In genomic region chr7:13046084-13046483, GRCm38 (mm10) we compare ENCODE assay signal across 8 mouse cellular contexts. TPM values are rescaled to one million over a fixed set of nuclear protein-coding genes. Genes with fewer than 3 reads are reported as not detected.
DNase-seq lines count a peak whose midpoint lies in the region; ATAC-seq and TF ChIP-seq lines count a peak whose summit lies in the region.

No protein-coding gene starts in this region.

- H3K36me3 ChIP-seq in forebrain, embryonic 13.5 days (ENCODE audit: poor library complexity, severe bottlenecking) = no peaks in the 10 kb centered on the region
- no peaks in the 10 kb centered on the region for H3K36me3 ChIP-seq in intestine, postnatal 0 days (ENCODE audit: control insufficient read depth, insufficient read depth)
- no peaks in the 10 kb centered on the region for H3K36me3 ChIP-seq in liver, postnatal 0 days (replicated peaks; ENCODE audit: insufficient read depth, low read length)
- no peaks in the 10 kb centered on the region for H3K36me3 ChIP-seq in neural tube, embryonic 13.5 days

- no peak overlapping the region for H3K9ac ChIP-seq in forebrain, embryonic 13.5 days
- no peak overlapping the region for H3K9ac ChIP-seq in intestine, postnatal 0 days (ENCODE audit: low read depth, low read length)
- H3K9ac ChIP-seq in liver, postnatal 0 days (replicated peaks) = no peak overlapping the region
- peak overlapping the region; percentile 8; the same call in 1 of the 2 replicates for H3K9ac ChIP-seq in neural tube, embryonic 13.5 days

- TF ChIP-seq POLR2A in bone marrow, adult 2 months (IDR thresholded peaks at IDR 0.05; ENCODE audit: borderline replicate concordance, control insufficient read depth, low read depth, low read length) = no peak

- ATAC-seq in forebrain, embryonic 13.5 days = peak; percentile 41
- peak; percentile 70 for ATAC-seq in intestine, postnatal 0 days
- ATAC-seq in liver, postnatal 0 days = peak; percentile 78
- no peak; the same call in 1 of the 2 replicates for ATAC-seq in neural tube, embryonic 13.5 days (ENCODE audit: low read depth)

- TF ChIP-seq EP300 in liver, postnatal 0 days (IDR thresholded peaks at IDR 0.05; ENCODE audit: low read depth) = no peak

- peak; percentile 83 for TF ChIP-seq CTCF in bone marrow, adult 2 months (IDR thresholded peaks at IDR 0.05; ENCODE audit: control insufficient read depth, insufficient read depth, low read length)
- peak; percentile 94 for TF ChIP-seq CTCF in intestine, postnatal 0 days (IDR thresholded peaks at IDR 0.05; ENCODE audit: low read depth)
- TF ChIP-seq CTCF in liver, postnatal 0 days (IDR thresholded peaks at IDR 0.05; ENCODE audit: low read depth) = peak; percentile 92

- intact Hi-C loops in left cerebral cortex, postnatal 10 days (cut with DNase I) = no loop called here

- H3K4me3 ChIP-seq in bone marrow, adult 2 months (replicated peaks; ENCODE audit: control insufficient read depth, low read depth, low read length) = no peak overlapping the region
- no peak overlapping the region for H3K4me3 ChIP-seq in forebrain, embryonic 13.5 days
- H3K4me3 ChIP-seq in intestine, postnatal 0 days (ENCODE audit: low read depth, low read length) = no peak overlapping the region
- no peak overlapping the region for H3K4me3 ChIP-seq in liver, postnatal 0 days (ENCODE audit: low read depth, low read length)
- no peak overlapping the region for H3K4me3 ChIP-seq in neural tube, embryonic 13.5 days

- peak; percentile 4 to 57 for DNase-seq in left cerebral cortex, postnatal 10 days (ENCODE audit: extremely low spot score in 1 of 2, low spot score in 2 of 2)
- no peak for DNase-seq in left cerebral cortex, adult 11 months (ENCODE audit: low spot score)
- DNase-seq in liver, postnatal 0 days = peak; percentile 70
- no peak for DNase-seq in right cerebral cortex, adult 2 months (ENCODE audit: low spot score in 2 of 2)

- H3K4me2 ChIP-seq in forebrain, embryonic 13.5 days = no peak overlapping the region
- H3K4me2 ChIP-seq in intestine, postnatal 0 days (replicated peaks; ENCODE audit: low read depth) = no peak overlapping the region
- H3K4me2 ChIP-seq in liver, postnatal 0 days (ENCODE audit: low read depth, low read length) = no peak overlapping the region
- no peak overlapping the region for H3K4me2 ChIP-seq in neural tube, embryonic 13.5 days

- H3K4me1 ChIP-seq in bone marrow, adult 2 months (ENCODE audit: control insufficient read depth, insufficient read depth, low read length) = peaks cover 5% of the 10 kb centered on the region
- H3K4me1 ChIP-seq in forebrain, embryonic 13.5 days = peaks cover 15% of the 10 kb centered on the region
- peaks cover 9% of the 10 kb centered on the region; the same call in 1 of the 2 replicates for H3K4me1 ChIP-seq in intestine, postnatal 0 days (replicated peaks; ENCODE audit: control insufficient read depth, insufficient read depth, low read length)
- H3K4me1 ChIP-seq in liver, postnatal 0 days (ENCODE audit: insufficient read depth) = peaks cover 13% of the 10 kb centered on the region
- peaks cover 14% of the 10 kb centered on the region for H3K4me1 ChIP-seq in neural tube, embryonic 13.5 days (replicated peaks)

- no peak overlapping the region for H3K27ac ChIP-seq in bone marrow, adult 2 months (ENCODE audit: control insufficient read depth, insufficient read depth, low read depth, low read length, poor library complexity)
- H3K27ac ChIP-seq in forebrain, embryonic 13.5 days = no peak overlapping the region
- no peak overlapping the region for H3K27ac ChIP-seq in intestine, postnatal 0 days (ENCODE audit: low read depth, low read length)
- no peak overlapping the region for H3K27ac ChIP-seq in liver, postnatal 0 days (ENCODE audit: low read depth)
- H3K27ac ChIP-seq in neural tube, embryonic 13.5 days (replicated peaks) = no peak overlapping the region

- H3K27me3 ChIP-seq in forebrain, embryonic 13.5 days = peaks cover 47% of the 10 kb centered on the region
- H3K27me3 ChIP-seq in intestine, postnatal 0 days (replicated peaks; ENCODE audit: control insufficient read depth, insufficient read depth, low read length) = peaks cover 29% of the 10 kb centered on the region
- peaks cover 27% of the 10 kb centered on the region for H3K27me3 ChIP-seq in liver, postnatal 0 days (ENCODE audit: insufficient read depth, low read length)
- H3K27me3 ChIP-seq in neural tube, embryonic 13.5 days = peaks cover 48% of the 10 kb centered on the region

- H3K9me3 ChIP-seq in forebrain, embryonic 13.5 days (replicated peaks) = no peaks in the 10 kb centered on the region
- no peaks in the 10 kb centered on the region for H3K9me3 ChIP-seq in intestine, postnatal 0 days (ENCODE audit: control insufficient read depth)
- H3K9me3 ChIP-seq in liver, postnatal 0 days (ENCODE audit: low read length) = no peaks in the 10 kb centered on the region
- H3K9me3 ChIP-seq in neural tube, embryonic 13.5 days = no peaks in the 10 kb centered on the region

- 0% methylated on average over 2 of the region's 2 CpGs for WGBS in bone marrow, adult 2 months
- WGBS in forebrain, embryonic 13.5 days = 5% methylated on average over 2 of the region's 2 CpGs
- WGBS in intestine, postnatal 0 days = 3% methylated on average over 2 of the region's 2 CpGs
- 3% methylated on average over 2 of the region's 2 CpGs for WGBS in liver, postnatal 0 days (ENCODE audit: insufficient replicate concordance)
- WGBS in neural tube, embryonic 13.5 days = 10% methylated on average over 2 of the region's 2 CpGs

RNA-seq across cellular contexts. Expression of gene Ube2m, which starts 8.0 kb away (rescaled TPM):
- total RNA-seq in left cerebral cortex, postnatal 10 days (2021) = 100 to 1,000 TPM; 221 to 229 TPM
- polyA plus RNA-seq in bone marrow, adult 2 months (2011; ENCODE audit: insufficient read depth, insufficient read length, low replicate concordance, missing spikeins) = 132 and 135 TPM in 2 replicates
- 44.0 and 53.7 TPM in 2 replicates for polyA plus RNA-seq in forebrain, embryonic 13.5 days (2015; fragmentation: Nextera tagmentation; extraction: Ambion mirVana)
- polyA plus RNA-seq in intestine, postnatal 0 days (2015; fragmentation: Nextera tagmentation; extraction: Ambion mirVana) = 96.8 and 107 TPM in 2 replicates
- 53.8 and 59.8 TPM in 2 replicates for polyA plus RNA-seq in liver, postnatal 0 days (2015; fragmentation: Nextera tagmentation; extraction: Ambion mirVana)
- polyA plus RNA-seq in neural tube, embryonic 13.5 days (2015; fragmentation: Nextera tagmentation; extraction: Ambion mirVana) = 149 and 152 TPM in 2 replicates

RNA-seq across cellular contexts. Expression of gene Mzf1, which starts 8.5 kb away (rescaled TPM):
- total RNA-seq in left cerebral cortex, postnatal 10 days (2021) = 10 to 100 TPM; 15.2 to 15.9 TPM
- polyA plus RNA-seq in bone marrow, adult 2 months (2011; ENCODE audit: insufficient read depth, insufficient read length, low replicate concordance, missing spikeins) = 0.83 and 4.1 TPM in 2 replicates
- polyA plus RNA-seq in forebrain, embryonic 13.5 days (2015; fragmentation: Nextera tagmentation; extraction: Ambion mirVana) = 5.1 and 6.0 TPM in 2 replicates
- polyA plus RNA-seq in intestine, postnatal 0 days (2015; fragmentation: Nextera tagmentation; extraction: Ambion mirVana) = 0.83 and 1.1 TPM in 2 replicates
- polyA plus RNA-seq in liver, postnatal 0 days (2015; fragmentation: Nextera tagmentation; extraction: Ambion mirVana) = 0.26 and 0.29 TPM in 2 replicates
- polyA plus RNA-seq in neural tube, embryonic 13.5 days (2015; fragmentation: Nextera tagmentation; extraction: Ambion mirVana) = 5.6 and 6.0 TPM in 2 replicates

RNA-seq across cellular contexts. Expression of gene Chmp2a, which starts 11.5 kb away (rescaled TPM):
- total RNA-seq in left cerebral cortex, postnatal 10 days (2021) = 100 to 1,000 TPM; 133 to 134 TPM
- polyA plus RNA-seq in bone marrow, adult 2 months (2011; ENCODE audit: insufficient read depth, insufficient read length, low replicate concordance, missing spikeins) = 123 and 183 TPM in 2 replicates
- polyA plus RNA-seq in forebrain, embryonic 13.5 days (2015; fragmentation: Nextera tagmentation; extraction: Ambion mirVana) = 164 and 168 TPM in 2 replicates
- polyA plus RNA-seq in intestine, postnatal 0 days (2015; fragmentation: Nextera tagmentation; extraction: Ambion mirVana) = 323 and 329 TPM in 2 replicates
- polyA plus RNA-seq in liver, postnatal 0 days (2015; fragmentation: Nextera tagmentation; extraction: Ambion mirVana) = 132 TPM in 2 replicates
- 170 and 189 TPM in 2 replicates for polyA plus RNA-seq in neural tube, embryonic 13.5 days (2015; fragmentation: Nextera tagmentation; extraction: Ambion mirVana)

RNA-seq across cellular contexts. Expression of gene Zbtb45, which starts 36.2 kb away (rescaled TPM):
- total RNA-seq in left cerebral cortex, postnatal 10 days (2021) = 10 to 100 TPM; 31.3 to 32.1 TPM
- polyA plus RNA-seq in bone marrow, adult 2 months (2011; ENCODE audit: insufficient read depth, insufficient read length, low replicate concordance, missing spikeins) = 9.6 and 10.0 TPM in 2 replicates
- 32.8 and 37.1 TPM in 2 replicates for polyA plus RNA-seq in forebrain, embryonic 13.5 days (2015; fragmentation: Nextera tagmentation; extraction: Ambion mirVana)
- 11.2 and 11.6 TPM in 2 replicates for polyA plus RNA-seq in intestine, postnatal 0 days (2015; fragmentation: Nextera tagmentation; extraction: Ambion mirVana)
- polyA plus RNA-seq in liver, postnatal 0 days (2015; fragmentation: Nextera tagmentation; extraction: Ambion mirVana) = 5.6 and 7.2 TPM in 2 replicates
- 36.2 and 37.8 TPM in 2 replicates for polyA plus RNA-seq in neural tube, embryonic 13.5 days (2015; fragmentation: Nextera tagmentation; extraction: Ambion mirVana)

RNA-seq across cellular contexts. Expression of gene Trim28, which starts 47.2 kb away (rescaled TPM):
- total RNA-seq in left cerebral cortex, postnatal 10 days (2021) = 100 to 1,000 TPM; 252 to 265 TPM
- 163 and 286 TPM in 2 replicates for polyA plus RNA-seq in bone marrow, adult 2 months (2011; ENCODE audit: insufficient read depth, insufficient read length, low replicate concordance, missing spikeins)
- polyA plus RNA-seq in forebrain, embryonic 13.5 days (2015; fragmentation: Nextera tagmentation; extraction: Ambion mirVana) = 270 and 289 TPM in 2 replicates
- 82.8 and 85.3 TPM in 2 replicates for polyA plus RNA-seq in intestine, postnatal 0 days (2015; fragmentation: Nextera tagmentation; extraction: Ambion mirVana)
- polyA plus RNA-seq in liver, postnatal 0 days (2015; fragmentation: Nextera tagmentation; extraction: Ambion mirVana) = 56.0 and 59.1 TPM in 2 replicates
- polyA plus RNA-seq in neural tube, embryonic 13.5 days (2015; fragmentation: Nextera tagmentation; extraction: Ambion mirVana) = 223 and 229 TPM in 2 replicates

Comparison
In these comparisons a context has a peak if more than half of its experiments do, and no peak if none do; other contexts are left out.
1. DNase-seq: peak in left cerebral cortex, postnatal 10 days (2 of 2) and liver, postnatal 0 days (single experiment); none in left cerebral cortex, adult 11 months (single experiment) and right cerebral cortex, adult 2 months (0 of 2).
2. Peak in every context shown above with its lines, with median percentiles within 50 percentile points of each other: CTCF ChIP-seq.